Mouse (Mus musculus) testis, adult 2 months (tissue): ENCODE data around the gene Arntl. TPM values are rescaled to one million over a fixed set of nuclear protein-coding genes. Genes with fewer than 3 reads are reported as not detected.

Source experiments
- H3K27ac ChIP-seq: fragments of 200-500 bp; 2 replicates; pipeline ENCODE4 v1.5.1; 2012; ENCODE audit warnings: low read depth, low read length; ENCODE audit not compliant: control insufficient read depth, insufficient read depth
- H3K27me3 ChIP-seq: fragments of 200-500 bp; 2 replicates; pipeline ENCODE4 v1.6.1; 2012; ENCODE audit warnings: mild to moderate bottlenecking, low read length, moderate library complexity; ENCODE audit not compliant: control insufficient read depth, insufficient read depth
- H3K36me3 ChIP-seq: fragments of 200-500 bp; 2 replicates; pipeline ENCODE4 v1.6.1; 2012; ENCODE audit warnings: mild to moderate bottlenecking, low read length; ENCODE audit not compliant: control insufficient read depth, insufficient read depth
- H3K4me1 ChIP-seq: fragments of 200-500 bp; 2 replicates; pipeline ENCODE4 v1.6.1; 2012; ENCODE audit warnings: low read length; ENCODE audit not compliant: control insufficient read depth, insufficient read depth
- H3K4me3 ChIP-seq: fragments of 200-500 bp; 2 replicates; pipeline ENCODE4 v1.5.1; 2012; ENCODE audit warnings: low read depth, mild to moderate bottlenecking, low read length, moderate library complexity, mixed read lengths; ENCODE audit not compliant: control insufficient read depth
- CTCF ChIP-seq: fragments of 200-500 bp; IDR thresholded peaks from 2 replicates; pipeline ENCODE4 v1.5.1; 2012; ENCODE audit warnings: low read depth, mild to moderate bottlenecking, inconsistent platforms, low read length, moderate library complexity; ENCODE audit not compliant: control insufficient read depth, insufficient read depth, insufficient replicate concordance
- POLR2A ChIP-seq: fragments of 200-500 bp; IDR thresholded peaks from 2 replicates; pipeline ENCODE4 v1.6.1; 2012; ENCODE audit warnings: low read depth, mild to moderate bottlenecking, inconsistent platforms, low read length, moderate library complexity; ENCODE audit not compliant: control insufficient read depth
- polyA plus RNA-seq: library from polyadenylated mRNA; depleted of rRNA; stranded (reverse); fragments of >200 nt; gene quantifications from 2 replicates; pipeline ENCODE4 v1.2.3, GENCODE M21; 2012

Gene Arntl
- polyA plus RNA-seq, 1 experiment, result 2.9 TPM

DNA sequence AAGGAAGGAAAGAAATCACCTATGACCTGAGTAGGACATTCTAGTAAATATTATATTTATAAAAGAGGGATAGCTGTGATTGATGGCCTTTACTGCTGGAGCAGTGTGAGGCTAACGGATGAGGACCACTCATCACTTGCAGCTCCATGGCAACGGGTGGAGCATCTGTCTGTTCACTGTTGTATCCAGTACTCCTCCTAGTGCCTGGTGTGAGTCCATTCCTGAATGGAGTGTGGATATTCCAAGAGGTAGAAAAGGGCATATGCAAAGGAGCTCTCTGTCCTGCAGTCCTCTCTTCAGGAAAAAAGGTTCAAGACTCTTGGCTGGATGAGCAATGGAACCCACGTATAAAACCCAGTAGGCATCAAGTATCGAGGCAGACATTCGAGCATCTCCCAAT is 15.6 kb downstream of the Arntl start:
- Histone ChIP-seq H3K4me3 (no peak overlapping the region), H3K36me3 (no peaks in the 10 kb centered on the region), H3K27me3 (no peaks in the 10 kb centered on the region), H3K27ac (no peak overlapping the region), H3K4me1 (no peaks in the 10 kb centered on the region)
- TF ChIP-seq CTCF, result no peak
- TF ChIP-seq POLR2A, result no peak

DNA sequence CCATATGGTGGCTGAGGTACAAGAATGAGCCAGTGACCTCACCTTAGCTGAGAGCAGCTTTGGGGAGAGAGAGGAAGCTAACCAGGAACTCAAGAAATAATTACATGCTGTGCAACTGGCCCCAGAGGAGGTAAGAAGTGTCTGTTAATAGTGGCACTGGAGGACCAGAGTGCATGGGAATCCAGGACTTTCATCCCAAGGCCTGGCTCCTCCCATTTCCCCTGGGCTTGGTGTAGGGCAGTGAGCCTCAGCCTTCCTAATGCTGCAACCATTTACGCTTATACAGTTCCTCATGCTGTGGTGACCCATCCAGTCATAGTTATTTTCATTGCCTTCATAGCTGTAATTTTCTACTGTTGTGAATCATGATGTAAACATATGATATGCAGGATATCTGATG is 17.4 kb downstream of the Arntl start:
- no peaks in the 10 kb centered on the region for H3K36me3 ChIP-seq
- H3K4me1 ChIP-seq, result no peaks in the 10 kb centered on the region
- no peak overlapping the region for H3K4me3 ChIP-seq
- TF ChIP-seq POLR2A, result no peak
- TF ChIP-seq CTCF, result no peak
- H3K27ac ChIP-seq, result no peak overlapping the region
- H3K27me3 ChIP-seq, result no peaks in the 10 kb centered on the region

DNA sequence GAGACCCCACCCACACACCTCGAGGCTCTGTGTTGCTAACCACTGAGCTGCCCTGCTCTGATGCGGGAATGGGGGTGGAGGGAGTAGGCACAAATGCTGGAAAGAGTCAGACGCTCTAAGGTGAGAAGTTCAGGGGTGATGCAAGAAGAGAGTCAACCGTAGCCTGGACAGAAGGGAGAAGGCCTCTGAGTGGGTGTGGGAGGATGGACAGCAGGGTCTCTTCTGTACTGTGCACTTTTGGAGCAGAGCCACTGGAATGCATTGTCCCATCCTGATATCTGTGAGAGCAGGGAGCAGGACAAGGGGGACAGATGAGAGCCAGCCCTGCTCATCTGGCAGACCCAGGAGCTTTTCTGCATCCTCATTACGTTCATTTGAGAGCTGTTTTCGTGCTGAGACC is 21.2 kb downstream of the Arntl start:
- Histone ChIP-seq H3K4me3 (no peak overlapping the region), H3K36me3 (no peaks in the 10 kb centered on the region), H3K27ac (no peak overlapping the region), H3K4me1 (no peaks in the 10 kb centered on the region), H3K27me3 (no peaks in the 10 kb centered on the region)
- TF ChIP-seq POLR2A, result no peak
- no peak for TF ChIP-seq CTCF

DNA sequence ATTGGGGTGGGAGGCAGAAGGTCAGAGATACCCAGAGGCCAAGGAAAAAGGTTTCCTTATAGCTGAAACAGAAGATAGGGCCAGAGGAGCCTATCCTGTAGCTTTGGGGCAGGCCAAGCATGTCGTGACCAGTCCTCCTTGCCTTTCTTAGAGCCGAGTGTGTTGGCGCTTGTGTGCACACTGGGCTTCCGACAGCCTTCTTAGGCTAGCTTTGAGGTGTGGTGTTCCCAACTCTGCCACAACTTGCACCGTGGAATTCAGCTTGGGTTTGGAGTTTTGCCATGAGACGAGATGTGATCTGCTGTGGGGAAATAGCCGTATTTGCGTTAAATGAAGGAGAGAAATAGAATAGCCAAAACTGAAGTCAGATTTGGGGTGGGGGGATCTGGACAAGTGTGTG is 28.9 kb downstream of the Arntl start:
- H3K4me3 ChIP-seq, result no peak overlapping the region
- TF ChIP-seq CTCF (no peak), POLR2A (no peak)
- no peaks in the 10 kb centered on the region for H3K4me1 ChIP-seq
- no peak overlapping the region for H3K27ac ChIP-seq
- no peaks in the 10 kb centered on the region for H3K27me3 ChIP-seq
- no peaks in the 10 kb centered on the region for H3K36me3 ChIP-seq

DNA sequence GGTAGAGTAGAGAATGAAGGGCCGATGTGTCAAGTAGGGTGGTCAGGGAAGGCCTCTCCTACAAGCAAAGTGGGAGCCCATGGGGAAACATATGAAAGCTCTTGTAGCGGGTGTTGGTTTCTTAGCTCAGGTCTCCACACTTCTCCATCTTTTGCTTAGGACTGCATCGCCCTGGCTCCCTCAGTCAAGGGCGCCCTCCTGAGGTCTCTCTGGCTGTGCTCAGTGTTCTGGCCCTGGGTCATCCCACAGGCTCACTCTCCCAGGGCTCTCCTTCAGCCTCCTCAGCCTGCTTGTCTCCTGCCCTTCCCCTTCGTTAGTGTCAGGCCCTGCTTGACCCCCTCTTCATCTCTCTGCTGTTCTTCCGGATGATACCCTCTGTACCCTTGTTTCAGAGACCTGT is 31.1 kb downstream of the Arntl start:
- no peak overlapping the region for H3K4me3 ChIP-seq
- TF ChIP-seq CTCF (no peak), POLR2A (no peak)
- no peak overlapping the region for H3K27ac ChIP-seq

DNA sequence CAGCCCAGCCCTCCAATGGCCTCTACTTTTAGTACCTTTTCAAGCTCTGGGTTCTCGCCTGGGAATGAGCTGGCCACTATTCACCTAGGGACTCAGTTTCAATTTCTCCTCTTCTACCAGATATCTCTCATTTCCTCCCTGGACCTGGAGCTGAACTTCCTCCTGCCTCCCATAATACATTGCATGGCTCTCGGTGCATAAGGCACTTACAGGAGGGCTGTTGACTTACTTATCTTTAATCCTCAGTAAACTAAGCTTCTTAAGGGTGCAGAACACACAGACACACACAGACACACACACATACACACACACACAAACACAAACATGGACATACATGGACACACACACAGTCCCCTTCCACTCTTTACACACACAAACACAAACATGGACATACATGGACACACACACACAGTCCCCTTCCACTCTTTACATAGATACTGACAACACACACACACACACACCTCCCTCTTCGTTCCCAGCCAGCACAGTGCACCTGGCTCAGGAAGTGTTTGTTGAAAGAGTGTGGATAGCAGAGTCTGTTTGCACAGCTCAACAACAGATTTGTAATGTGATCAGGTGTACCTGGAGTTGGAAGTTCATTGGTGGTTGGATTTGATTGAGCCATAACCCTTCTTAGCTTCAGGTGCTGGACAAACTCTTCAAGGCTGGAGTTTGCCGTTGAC is 32.3 kb downstream of the Arntl start:
- Histone ChIP-seq H3K36me3 (no peaks in the 10 kb centered on the region), H3K27me3 (no peaks in the 10 kb centered on the region), H3K4me3 (no peak overlapping the region), H3K27ac (no peak overlapping the region), H3K4me1 (no peaks in the 10 kb centered on the region)
- TF ChIP-seq CTCF, result no peak
- no peak for TF ChIP-seq POLR2A

More for the DNA sequence above, 31.1 kb downstream of the Arntl start:
- Histone ChIP-seq H3K27me3 (no peaks in the 10 kb centered on the region), H3K36me3 (no peaks in the 10 kb centered on the region), H3K4me1 (no peaks in the 10 kb centered on the region)

DNA sequence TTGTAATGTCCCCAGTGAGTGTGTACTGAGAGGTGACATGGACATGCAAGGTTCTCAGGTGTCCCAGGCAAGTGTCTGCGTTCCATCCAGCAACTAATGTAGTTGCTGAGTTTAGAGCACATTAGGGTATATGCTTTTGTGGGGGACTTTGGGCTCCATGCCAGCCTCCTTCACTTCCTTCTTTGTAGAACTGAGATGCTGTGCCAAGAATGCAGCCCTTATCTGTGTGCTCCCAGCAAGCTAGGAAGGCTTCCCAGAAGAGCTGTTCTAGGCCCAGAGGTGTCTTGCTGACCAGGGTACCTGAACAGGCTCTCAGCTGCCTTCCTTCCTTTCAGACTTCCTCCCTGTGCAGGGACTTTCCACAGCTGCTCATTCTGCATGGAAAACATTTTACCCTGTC is 33.2 kb downstream of the Arntl start:
- Histone ChIP-seq H3K4me3 (no peak overlapping the region), H3K27me3 (no peaks in the 10 kb centered on the region), H3K27ac (no peak overlapping the region), H3K4me1 (no peaks in the 10 kb centered on the region), H3K36me3 (no peaks in the 10 kb centered on the region)
- TF ChIP-seq POLR2A, result no peak
- no peak for TF ChIP-seq CTCF
